Mouse (Mus musculus) liver, adult (tissue): ENCODE data around the gene Retreg3.

ENCODE experiments used
- GATA4 ChIP-seq: IDR thresholded peaks from 2 replicates; pipeline ENCODE4 v1.6.1; 2014; ENCODE audit warnings: mild to moderate bottlenecking, low read length; ENCODE audit not compliant: insufficient replicate concordance

Retreg3 gene

DNA sequence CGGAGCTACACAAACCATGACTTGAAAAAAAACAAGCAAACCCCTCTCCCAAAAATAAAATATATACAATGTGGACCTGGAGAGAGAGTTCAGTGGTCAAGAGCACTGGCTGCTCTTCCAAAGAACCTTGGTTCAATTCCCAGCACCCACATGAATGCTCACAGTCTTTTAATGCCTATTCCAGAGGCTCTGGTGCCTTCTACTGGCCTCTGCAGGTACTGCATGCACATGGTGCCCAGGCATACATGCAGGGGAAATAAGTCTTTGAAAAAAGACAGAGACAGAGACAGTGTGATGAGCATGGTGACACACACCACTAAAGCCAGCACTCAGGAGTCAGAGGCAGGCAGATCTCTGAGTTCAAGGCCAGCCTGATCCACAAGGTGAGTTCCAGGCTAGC lies 65.7 kb downstream of the Retreg3 start:
- no peak for TF ChIP-seq GATA4

DNA sequence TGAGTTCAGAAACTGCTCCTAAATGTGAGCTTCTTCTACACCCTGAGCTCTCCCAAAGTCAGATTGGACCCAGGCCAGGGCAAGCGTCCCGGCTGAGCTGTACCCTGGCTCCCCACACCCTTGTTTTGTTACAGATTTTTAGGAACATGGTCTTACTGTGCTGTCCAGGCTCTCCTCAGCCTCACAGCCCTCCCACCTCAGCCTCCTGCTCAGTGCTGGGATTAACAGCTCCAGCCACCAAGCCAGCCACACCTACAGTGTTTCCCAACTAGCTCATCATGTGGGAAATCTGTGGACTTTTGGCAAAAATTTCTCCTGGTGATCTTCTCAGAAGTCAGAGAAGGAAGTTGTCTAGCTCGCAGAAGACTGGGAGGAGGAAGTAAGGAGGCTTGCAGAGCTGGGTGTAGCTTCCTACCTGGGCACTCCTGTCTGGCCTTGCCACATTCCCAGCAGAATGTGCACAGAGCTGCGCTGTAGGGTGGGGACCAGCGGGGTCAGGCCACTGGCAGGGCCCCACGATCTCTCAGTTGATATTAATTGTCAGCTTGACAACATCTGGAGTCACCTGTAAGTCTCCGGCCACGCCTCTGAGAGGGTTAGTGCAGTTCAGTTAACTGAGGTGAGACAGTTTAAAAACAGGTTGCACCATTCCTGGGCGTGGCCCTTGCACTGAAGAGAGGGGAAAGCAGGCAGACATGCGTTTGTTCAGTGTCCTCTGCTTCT lies 66.8 kb downstream of the Retreg3 start:
- no peak for TF ChIP-seq GATA4

DNA sequence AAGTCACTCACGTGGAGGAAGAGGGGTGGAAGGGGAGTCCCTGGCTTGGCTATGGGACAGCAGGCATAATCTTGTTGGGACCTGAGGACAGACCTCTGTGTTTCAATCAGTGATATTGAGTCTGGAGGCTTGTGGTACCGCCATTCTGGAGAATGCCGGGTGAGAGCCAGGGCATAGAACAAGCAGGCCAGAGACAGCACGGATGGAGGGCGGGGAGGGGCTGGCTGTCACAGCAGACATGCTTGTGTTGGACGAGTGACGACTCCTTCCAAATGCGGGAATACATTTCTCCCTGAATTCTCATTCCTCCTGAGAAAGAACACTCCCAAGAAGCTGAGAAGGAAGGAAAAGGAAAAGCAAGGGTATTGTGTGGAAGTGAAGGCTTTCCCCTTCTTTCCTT lies 68.1 kb downstream of the Retreg3 start:
- no peak for TF ChIP-seq GATA4

DNA sequence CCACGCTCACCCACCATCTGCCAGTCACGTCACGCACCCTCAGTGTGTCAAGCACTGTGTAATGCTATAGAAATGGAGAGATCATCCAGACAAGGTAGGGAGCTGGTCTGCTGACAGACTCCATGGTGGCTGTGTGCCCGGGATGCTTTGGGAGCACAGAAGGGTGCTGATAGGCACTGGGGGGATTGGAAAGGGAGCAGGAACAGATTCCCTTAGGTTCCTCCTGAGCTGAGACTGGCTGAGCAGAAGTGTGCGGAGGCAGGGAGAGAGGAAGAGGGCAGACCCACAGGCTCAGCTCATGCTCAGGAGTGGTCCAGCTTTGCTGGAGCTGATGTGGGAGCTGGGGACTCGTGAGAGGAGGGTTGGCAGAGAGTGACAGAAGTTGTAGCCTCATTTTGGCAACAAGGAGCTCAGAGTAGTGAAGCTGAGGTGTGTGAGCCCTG lies 68.6 kb downstream of the Retreg3 start:
- TF ChIP-seq GATA4 = no peak

GRCm38 (mm10) chr11:101050359-101050758 lies 69.3 kb downstream of the Retreg3 start:
- no peak for TF ChIP-seq GATA4

- no peak for TF ChIP-seq GATA4
Measured at GRCm38 (mm10) chr11:101047502-101047901, 72.2 kb downstream of the Retreg3 start.

GRCm38 (mm10) chr11:101046440-101046839 lies 73.3 kb downstream of the Retreg3 start:
- peak; percentile 66; the same call in 1 of the 2 replicates for TF ChIP-seq GATA4
